Mouse (Mus musculus): ENCODE data around the gene Cask. TPM values are rescaled to one million over a fixed set of nuclear protein-coding genes. Genes with fewer than 3 reads are reported as not detected.

The Cask gene
- polyA plus RNA-seq, 1 experiment from 2014 or later: 17.1 TPM

DNA sequence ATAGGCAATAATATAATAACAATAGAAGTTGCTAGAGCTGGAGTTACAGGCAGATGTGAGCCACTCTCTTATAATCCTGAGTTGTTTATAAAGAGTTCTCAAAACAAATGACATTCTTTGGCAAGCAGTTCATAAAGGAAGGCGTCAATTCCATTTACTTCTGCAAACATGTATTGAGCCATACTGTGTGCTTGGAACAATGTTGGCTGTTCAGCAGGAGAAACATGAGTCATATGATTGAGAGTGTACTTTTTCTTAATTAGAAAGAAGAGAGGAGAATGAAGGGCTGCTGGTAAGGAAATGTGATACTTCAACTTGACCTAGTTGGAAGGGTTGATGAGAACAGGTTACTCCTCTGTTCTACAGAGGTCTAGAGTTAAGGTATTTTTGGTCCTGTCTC is 368.6 kb downstream of the Cask start:
- Histone ChIP-seq H3K36me3 (no peaks in the 10 kb centered on the region), H3K9me3 (replicated peaks) (no peaks in the 10 kb centered on the region), H3K27me3 (no peaks in the 10 kb centered on the region; the same call in 1 of the 2 replicates), H3K4me1 (no peaks in the 10 kb centered on the region), H3K4me2 (replicated peaks) (no peak overlapping the region), H3K27ac (replicated peaks) (no peak overlapping the region), H3K9ac (no peak overlapping the region), H3K4me3 (replicated peaks) (no peak overlapping the region)
- ATAC-seq (ENCODE audit: insufficient number of reproducible peaks, low FRiP score, low TSS enrichment, low read depth): no peak
- WGBS: 67% methylated on average over 1 of the region's 1 CpGs

- no peak overlapping the region for H3K4me3 ChIP-seq (replicated peaks)
- no peak for ATAC-seq (ENCODE audit: insufficient number of reproducible peaks, low FRiP score, low TSS enrichment, low read depth)
- no peaks in the 10 kb centered on the region for H3K9me3 ChIP-seq (replicated peaks)
- no peak overlapping the region for H3K9ac ChIP-seq
- H3K36me3 ChIP-seq: no peaks in the 10 kb centered on the region
- H3K4me1 ChIP-seq: no peaks in the 10 kb centered on the region
- H3K4me2 ChIP-seq (replicated peaks): no peak overlapping the region
- no peak overlapping the region for H3K27ac ChIP-seq (replicated peaks)
- peaks cover 3% of the 10 kb centered on the region; the same call in 1 of the 2 replicates for H3K27me3 ChIP-seq
Observed at GRCm38 (mm10) chrX:13479570-13479969, 371.6 kb downstream of the Cask start.

GRCm38 (mm10) chrX:13478298-13478697 is 372.9 kb downstream of the Cask start:
- Histone ChIP-seq H3K4me1 (no peaks in the 10 kb centered on the region), H3K9me3 (replicated peaks) (no peaks in the 10 kb centered on the region), H3K27me3 (peaks cover 3% of the 10 kb centered on the region; the same call in 1 of the 2 replicates), H3K27ac (replicated peaks) (no peak overlapping the region), H3K36me3 (no peaks in the 10 kb centered on the region), H3K9ac (no peak overlapping the region), H3K4me3 (replicated peaks) (no peak overlapping the region), H3K4me2 (replicated peaks) (no peak overlapping the region)
- 62% methylated on average over 5 of the region's 5 CpGs for WGBS
- no peak for ATAC-seq (ENCODE audit: insufficient number of reproducible peaks, low FRiP score, low TSS enrichment, low read depth)

- Histone ChIP-seq H3K27ac (replicated peaks) (no peak overlapping the region), H3K4me2 (replicated peaks) (no peak overlapping the region), H3K27me3 (peaks cover 3% of the 10 kb centered on the region; the same call in 1 of the 2 replicates), H3K4me3 (replicated peaks) (no peak overlapping the region), H3K36me3 (no peaks in the 10 kb centered on the region), H3K9me3 (replicated peaks) (no peaks in the 10 kb centered on the region), H3K4me1 (no peaks in the 10 kb centered on the region), H3K9ac (no peak overlapping the region)
- no peak for ATAC-seq (ENCODE audit: insufficient number of reproducible peaks, low FRiP score, low TSS enrichment, low read depth)
- 56% methylated on average over 2 of the region's 2 CpGs for WGBS
Observed at GRCm38 (mm10) chrX:13477596-13477995, 373.6 kb downstream of the Cask start.

- H3K4me1 ChIP-seq: no peaks in the 10 kb centered on the region
- H3K27me3 ChIP-seq: peaks cover 3% of the 10 kb centered on the region; the same call in 1 of the 2 replicates
- no peak overlapping the region for H3K4me2 ChIP-seq (replicated peaks)
- WGBS: 50% methylated on average over 1 of the region's 1 CpGs
- H3K9ac ChIP-seq: no peak overlapping the region
- H3K4me3 ChIP-seq (replicated peaks): no peak overlapping the region
- no peak for ATAC-seq (ENCODE audit: insufficient number of reproducible peaks, low FRiP score, low TSS enrichment, low read depth)
- no peaks in the 10 kb centered on the region for H3K9me3 ChIP-seq (replicated peaks)
- H3K36me3 ChIP-seq: no peaks in the 10 kb centered on the region
- no peak overlapping the region for H3K27ac ChIP-seq (replicated peaks)
Observed at GRCm38 (mm10) chrX:13475382-13475781, 375.8 kb downstream of the Cask start.

DNA sequence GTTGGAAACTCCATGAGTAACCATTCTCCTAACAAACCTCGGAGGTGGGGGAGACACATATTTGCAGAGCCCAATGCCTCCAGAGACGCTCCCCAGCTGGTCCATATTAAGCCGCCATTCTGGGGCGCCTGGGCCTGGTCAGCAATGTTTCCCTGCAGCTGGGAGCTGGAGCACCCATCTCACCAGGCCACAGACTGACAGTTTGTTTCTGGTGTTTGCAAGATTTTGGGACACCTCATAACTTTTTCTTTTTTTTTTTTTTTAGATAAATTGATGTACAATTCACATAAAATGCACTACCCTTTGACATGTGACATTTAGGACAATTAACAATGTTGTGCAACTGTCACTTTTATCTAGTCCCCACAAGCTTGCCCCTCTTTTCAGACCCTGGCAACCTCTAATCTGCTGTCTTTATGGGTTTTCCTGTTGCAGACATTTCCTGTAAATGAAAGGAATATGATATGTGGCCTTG is 378.4 kb downstream of the Cask start:
- ATAC-seq (ENCODE audit: insufficient number of reproducible peaks, low FRiP score, low TSS enrichment, low read depth): no peak

GRCm38 (mm10) chrX:13471925-13472324 is 379.2 kb downstream of the Cask start:
- 81% methylated on average over 3 of the region's 3 CpGs for WGBS
- no peak for ATAC-seq (ENCODE audit: insufficient number of reproducible peaks, low FRiP score, low TSS enrichment, low read depth)
- Histone ChIP-seq H3K27ac (replicated peaks) (no peak overlapping the region), H3K9me3 (replicated peaks) (no peaks in the 10 kb centered on the region), H3K4me3 (replicated peaks) (no peak overlapping the region), H3K27me3 (peaks cover 3% of the 10 kb centered on the region; the same call in 1 of the 2 replicates), H3K4me2 (replicated peaks) (no peak overlapping the region), H3K9ac (no peak overlapping the region), H3K36me3 (no peaks in the 10 kb centered on the region), H3K4me1 (no peaks in the 10 kb centered on the region)

More for the DNA sequence above, 378.4 kb downstream of the Cask start:
- H3K9me3 ChIP-seq (replicated peaks): no peaks in the 10 kb centered on the region
- H3K27me3 ChIP-seq: peaks cover 3% of the 10 kb centered on the region; the same call in 1 of the 2 replicates
- H3K4me3 ChIP-seq (replicated peaks): no peak overlapping the region
- no peaks in the 10 kb centered on the region for H3K4me1 ChIP-seq
- no peak overlapping the region; the same call in 1 of the 2 replicates for H3K27ac ChIP-seq (replicated peaks)
- H3K36me3 ChIP-seq: no peaks in the 10 kb centered on the region
- H3K4me2 ChIP-seq (replicated peaks): no peak overlapping the region
- WGBS: 63% methylated on average over 4 of the region's 4 CpGs
- no peak overlapping the region for H3K9ac ChIP-seq

GRCm38 (mm10) chrX:13469160-13470116 is 381.7 kb downstream of the Cask start:
- no peaks in the 10 kb centered on the region for H3K36me3 ChIP-seq
- no peak overlapping the region for H3K9ac ChIP-seq
- no peaks in the 10 kb centered on the region for H3K27me3 ChIP-seq
- H3K4me3 ChIP-seq (replicated peaks): no peak overlapping the region
- no peaks in the 10 kb centered on the region for H3K9me3 ChIP-seq (replicated peaks)
- ATAC-seq (ENCODE audit: insufficient number of reproducible peaks, low FRiP score, low TSS enrichment, low read depth): peak; percentile 81
- peak overlapping the region; percentile 52 for H3K27ac ChIP-seq (replicated peaks)
- no peaks in the 10 kb centered on the region for H3K4me1 ChIP-seq
- H3K4me2 ChIP-seq (replicated peaks): no peak overlapping the region
- WGBS: 37% methylated on average over 9 of the region's 9 CpGs

- 66% methylated on average over 6 of the region's 6 CpGs for WGBS
- no peak for ATAC-seq (ENCODE audit: insufficient number of reproducible peaks, low FRiP score, low TSS enrichment, low read depth)
- Histone ChIP-seq H3K9me3 (replicated peaks) (no peaks in the 10 kb centered on the region), H3K27ac (replicated peaks) (no peak overlapping the region), H3K27me3 (no peaks in the 10 kb centered on the region), H3K36me3 (no peaks in the 10 kb centered on the region), H3K4me1 (no peaks in the 10 kb centered on the region), H3K9ac (no peak overlapping the region), H3K4me3 (replicated peaks) (no peak overlapping the region), H3K4me2 (replicated peaks) (no peak overlapping the region)
Observed at GRCm38 (mm10) chrX:13467121-13467571, 384.0 kb downstream of the Cask start.
